Mouse (Mus musculus) heart, adult 9 months (tissue): Measurements from ENCODE around the gene Phgr1.
A peak's percentile ranks its signal among the peaks of the same experiment; 100 is the strongest.

Experiments used
- DNase-seq, 2 experiments: peaks; one replicate each; pipeline ENCODE4 v3.0.0; 2022; ENCODE audit warnings: low spot score in 2 of 2

Phgr1 gene

GRCm38 (mm10) chr2:118750476-118750875, 22.1 kb upstream of the Phgr1 start:
- DNase-seq = peak; percentile 76 to 81

- peak; percentile 54 to 55 for DNase-seq
These were observed 20.4 kb upstream of the Phgr1 start for GRCm38 (mm10) chr2:118751896-118752791.

GRCm38 (mm10) chr2:118752792-118753108, 19.8 kb upstream of the Phgr1 start:
- DNase-seq = no peak

GRCm38 (mm10) chr2:118754143-118754542, 18.4 kb upstream of the Phgr1 start:
- no peak for DNase-seq

- no peak for DNase-seq
These were observed 17.2 kb upstream of the Phgr1 start for GRCm38 (mm10) chr2:118755407-118755806.

- DNase-seq = no peak
These were observed 16.5 kb upstream of the Phgr1 start for GRCm38 (mm10) chr2:118756103-118756502.

GRCm38 (mm10) chr2:118759828-118760227, 12.7 kb upstream of the Phgr1 start:
- no peak for DNase-seq

GRCm38 (mm10) chr2:118760311-118761025, 12.1 kb upstream of the Phgr1 start:
- no peak for DNase-seq

- DNase-seq = no peak
These were observed 11.2 kb upstream of the Phgr1 start for GRCm38 (mm10) chr2:118761358-118761757.

- peak; percentile 91 to 92 for DNase-seq
These were observed 10.4 kb upstream of the Phgr1 start, which contains the start of gene Ccdc9b for GRCm38 (mm10) chr2:118761906-118762783. TSS of gene Ccdc9b (minus strand) at chr2:118762661.

- no peak for DNase-seq
These were observed 9.8 kb upstream of the Phgr1 start for GRCm38 (mm10) chr2:118762784-118763148.

- DNase-seq = peak in 1 of 2 experiments; percentile 74
These were observed 9.1 kb upstream of the Phgr1 start for GRCm38 (mm10) chr2:118763469-118763868.

GRCm38 (mm10) chr2:118764094-118764831, 8.3 kb upstream of the Phgr1 start:
- no peak for DNase-seq

- DNase-seq = no peak
These were observed 7.7 kb upstream of the Phgr1 start for GRCm38 (mm10) chr2:118764875-118765274.

- DNase-seq = no peak
These were observed 6.2 kb upstream of the Phgr1 start for GRCm38 (mm10) chr2:118766041-118767033.

- no peak for DNase-seq
These were observed 2.0 kb downstream of the Phgr1 start for GRCm38 (mm10) chr2:118774536-118774935.

GRCm38 (mm10) chr2:118775396-118775795, 2.8 kb downstream of the Phgr1 start:
- DNase-seq = no peak

GRCm38 (mm10) chr2:118775846-118776245, 3.3 kb downstream of the Phgr1 start:
- no peak for DNase-seq

- no peak for DNase-seq
These were observed 3.7 kb downstream of the Phgr1 start for GRCm38 (mm10) chr2:118776295-118776694.

GRCm38 (mm10) chr2:118778418-118778817, 5.8 kb downstream of the Phgr1 start:
- no peak for DNase-seq
